Mouse (Mus musculus) retina, postnatal 7 days (tissue): ENCODE measurements around the gene Zfp180.
"Not testable (repeated sequence)": the region's sequence is repeated elsewhere in the genome, so short reads cannot be mapped to it uniquely, and the experiment has no call there.

Experiments
- DNase-seq: peaks from one replicate; pipeline ENCODE4 v3.0.0-alpha.2; 2012; ENCODE audit warnings: low read depth, low spot score

Zfp180 gene

GRCm38 (mm10) chr7:24081634-24082431, at the start of gene Zfp180:
Gene Zfp180, plus strand, starts transcription at chr7:24081924.
- DNase-seq: peak; percentile 97

GRCm38 (mm10) chr7:24052660-24053304, 28.9 kb upstream of the Zfp180 start, which contains the start of gene Vmn1r183:
Gene Vmn1r183, plus strand, starts transcription at chr7:24053254.
- DNase-seq: no peak

GRCm38 (mm10) chr7:24074424-24074823, 7.3 kb upstream of the Zfp180 start:
- DNase-seq: not testable (repeated sequence)

GRCm38 (mm10) chr7:24082457-24083235, 922 bp downstream of the Zfp180 start:
- DNase-seq: no peak

- DNase-seq: no peak
These were observed 5.1 kb downstream of the Zfp180 start for GRCm38 (mm10) chr7:24086871-24087270.

- no peak for DNase-seq
These were observed 5.9 kb downstream of the Zfp180 start for GRCm38 (mm10) chr7:24087485-24088125.

GRCm38 (mm10) chr7:24104403-24104802, 22.7 kb downstream of the Zfp180 start:
- DNase-seq: no peak

GRCm38 (mm10) chr7:24105144-24105703, 23.5 kb downstream of the Zfp180 start:
- no peak for DNase-seq

- DNase-seq: no peak
These were observed 29.1 kb downstream of the Zfp180 start for GRCm38 (mm10) chr7:24110839-24111238.

GRCm38 (mm10) chr7:24111772-24112155, 30.0 kb downstream of the Zfp180 start:
- no peak for DNase-seq

GRCm38 (mm10) chr7:24112156-24112856, 30.6 kb downstream of the Zfp180 start, which contains the start of gene Zfp112:
Gene Zfp112, plus strand, starts transcription at chr7:24112314.
- peak; percentile 90 for DNase-seq

GRCm38 (mm10) chr7:24113001-24113400, 31.3 kb downstream of the Zfp180 start:
- no peak for DNase-seq

- DNase-seq: no peak
These were observed 34.9 kb downstream of the Zfp180 start for GRCm38 (mm10) chr7:24116655-24117054.

GRCm38 (mm10) chr7:24133425-24133995, 51.8 kb downstream of the Zfp180 start:
- DNase-seq: no peak

- peak; percentile 79 for DNase-seq
These were observed 52.5 kb downstream of the Zfp180 start, which contains the start of gene Zfp235 for GRCm38 (mm10) chr7:24133996-24134828. Gene Zfp235, plus strand, starts transcription at chr7:24134169.

GRCm38 (mm10) chr7:24142566-24142965, 60.8 kb downstream of the Zfp180 start:
- no peak for DNase-seq

- DNase-seq: peak; percentile 47
These were observed 71.5 kb downstream of the Zfp180 start for GRCm38 (mm10) chr7:24153272-24153671.
